Mouse (Mus musculus) bone marrow macrophage, adult 2 months (primary cell): ENCODE results near the gene Cpxm2. TPM values are rescaled to one million over a fixed set of nuclear protein-coding genes. Genes with fewer than 3 reads are reported as not detected.

Experiments used
- H3K27ac ChIP-seq: 2 replicates; pipeline ENCODE4 v1.5.1; 2012; ENCODE audit warnings: low read depth, low read length; ENCODE audit not compliant: insufficient read depth
- H3K4me1 ChIP-seq: 2 replicates; pipeline ENCODE4 v1.6.1; 2012; ENCODE audit warnings: low read length; ENCODE audit not compliant: control insufficient read depth, insufficient read depth
- H3K4me3 ChIP-seq: 2 replicates; pipeline ENCODE4 v1.5.1; 2012; ENCODE audit warnings: mild to moderate bottlenecking, low read length, moderate library complexity; ENCODE audit not compliant: insufficient read depth
- CTCF ChIP-seq: IDR thresholded peaks from 2 replicates; pipeline ENCODE4 v1.5.1; 2012; ENCODE audit warnings: low read depth, mild to moderate bottlenecking, low read length, moderate library complexity
- POLR2A ChIP-seq: IDR thresholded peaks from 2 replicates; pipeline ENCODE4 v1.6.1; 2012; ENCODE audit warnings: mild to moderate bottlenecking, low read depth, low read length, borderline replicate concordance
- polyA plus RNA-seq: library from polyadenylated mRNA; stranded (reverse); fragments of >200 nt; gene quantifications from 2 replicates; pipeline ENCODE4 v1.2.4, GENCODE M21; 2012; ENCODE audit not compliant: missing spikeins, insufficient read depth, insufficient read length

Cpxm2 gene
- polyA plus RNA-seq, 1 experiment = not detected

- no peak overlapping the region for H3K27ac ChIP-seq
- H3K4me3 ChIP-seq = no peak overlapping the region
- TF ChIP-seq POLR2A = no peak
- no peak for TF ChIP-seq CTCF
These were observed 803 bp downstream of the Cpxm2 start for GRCm38 (mm10) chr7:132153725-132154147.

GRCm38 (mm10) chr7:132145227-132145800 lies 9.2 kb downstream of the Cpxm2 start:
- Histone ChIP-seq H3K27ac (no peak overlapping the region), H3K4me1 (no peaks in the 10 kb centered on the region), H3K4me3 (no peak overlapping the region)
- TF ChIP-seq POLR2A (no peak), CTCF (no peak)

More at GRCm38 (mm10) chr7:132153725-132154147, 803 bp downstream of the Cpxm2 start:
- H3K4me1 ChIP-seq = no peaks in the 10 kb centered on the region

- TF ChIP-seq POLR2A (no peak), CTCF (no peak)
- Histone ChIP-seq H3K27ac (no peak overlapping the region), H3K4me3 (no peak overlapping the region), H3K4me1 (no peaks in the 10 kb centered on the region)
These were observed 25.9 kb downstream of the Cpxm2 start for GRCm38 (mm10) chr7:132128687-132129086.

- no peak overlapping the region for H3K4me3 ChIP-seq
- no peak overlapping the region for H3K27ac ChIP-seq
- no peaks in the 10 kb centered on the region for H3K4me1 ChIP-seq
- TF ChIP-seq CTCF (no peak), POLR2A (no peak)
These were observed 29.6 kb downstream of the Cpxm2 start for GRCm38 (mm10) chr7:132124948-132125347.

GRCm38 (mm10) chr7:132123211-132123610 lies 31.3 kb downstream of the Cpxm2 start:
- no peaks in the 10 kb centered on the region for H3K4me1 ChIP-seq
- TF ChIP-seq POLR2A = no peak
- no peak for TF ChIP-seq CTCF
- H3K4me3 ChIP-seq = no peak overlapping the region
- H3K27ac ChIP-seq = no peak overlapping the region

GRCm38 (mm10) chr7:132119817-132120216 lies 34.7 kb downstream of the Cpxm2 start:
- Histone ChIP-seq H3K4me1 (no peaks in the 10 kb centered on the region), H3K27ac (no peak overlapping the region), H3K4me3 (no peak overlapping the region)
- TF ChIP-seq POLR2A = no peak
- no peak for TF ChIP-seq CTCF

- no peak overlapping the region for H3K4me3 ChIP-seq
- TF ChIP-seq POLR2A (no peak), CTCF (no peak)
- no peak overlapping the region for H3K27ac ChIP-seq
- H3K4me1 ChIP-seq = no peaks in the 10 kb centered on the region
These were observed 42.8 kb downstream of the Cpxm2 start for GRCm38 (mm10) chr7:132111770-132112169.

GRCm38 (mm10) chr7:132110308-132110707 lies 44.2 kb downstream of the Cpxm2 start:
- H3K27ac ChIP-seq = no peak overlapping the region
- H3K4me1 ChIP-seq = no peaks in the 10 kb centered on the region
- no peak for TF ChIP-seq CTCF
- no peak for TF ChIP-seq POLR2A
- H3K4me3 ChIP-seq = no peak overlapping the region

GRCm38 (mm10) chr7:132106891-132107290 lies 47.6 kb downstream of the Cpxm2 start:
- H3K4me1 ChIP-seq = no peaks in the 10 kb centered on the region
- no peak overlapping the region for H3K27ac ChIP-seq
- TF ChIP-seq POLR2A (no peak), CTCF (no peak)
- H3K4me3 ChIP-seq = no peak overlapping the region

- Histone ChIP-seq H3K4me3 (no peak overlapping the region), H3K4me1 (no peaks in the 10 kb centered on the region), H3K27ac (no peak overlapping the region)
- no peak for TF ChIP-seq CTCF
These were observed 49.2 kb downstream of the Cpxm2 start for GRCm38 (mm10) chr7:132105326-132105725.

- TF ChIP-seq POLR2A = no peak
- TF ChIP-seq CTCF = no peak
- Histone ChIP-seq H3K4me3 (no peak overlapping the region), H3K4me1 (no peaks in the 10 kb centered on the region), H3K27ac (no peak overlapping the region)
These were observed 56.1 kb downstream of the Cpxm2 start for GRCm38 (mm10) chr7:132098441-132098840.
